Mouse (Mus musculus) megakaryocyte, embryonic 14.5 days (primary cell): Measurements from ENCODE around the gene Maml3. TPM values are rescaled to one million over a fixed set of nuclear protein-coding genes. Genes with fewer than 3 reads are reported as not detected.

Source experiments
- H3K27me3 ChIP-seq: replicated peaks from 2 replicates; pipeline ENCODE3; 2012; ENCODE audit warnings: inconsistent platforms
- H3K36me3 ChIP-seq: replicated peaks from 2 replicates; pipeline ENCODE3; 2012; ENCODE audit warnings: low read length, inconsistent platforms, mixed read lengths
- H3K4me1 ChIP-seq: 2 replicates; pipeline ENCODE4 v1.6.1; 2012; ENCODE audit warnings: inconsistent platforms
- H3K4me3 ChIP-seq: replicated peaks from 2 replicates; pipeline ENCODE3; 2012; ENCODE audit warnings: moderate library complexity, mild to moderate bottlenecking, inconsistent platforms
- H3K9me3 ChIP-seq: 2 replicates; pipeline ENCODE4 v1.6.1; 2012; ENCODE audit warnings: inconsistent platforms
- FLI1 ChIP-seq: IDR thresholded peaks from 2 replicates; pipeline ENCODE4 v1.6.1; 2012; ENCODE audit warnings: low read length, inconsistent platforms, mixed read lengths
- GATA1 ChIP-seq: IDR thresholded peaks from 3 replicates; pipeline ENCODE4 v1.6.1; 2012; ENCODE audit warnings: mixed read lengths, low read length, inconsistent platforms, borderline replicate concordance
- polyA plus RNA-seq: library from polyadenylated mRNA; stranded (reverse); fragments of >175 nt; gene quantifications from 2 replicates; pipeline ENCODE4 v1.2.3, GENCODE M21; 2012; ENCODE audit warnings: low replicate concordance; ENCODE audit not compliant: insufficient read depth

Gene Maml3
- polyA plus RNA-seq, 1 experiment, result 2.4 TPM

GRCm38 (mm10) chr3:51986507-51986906 is 118.4 kb downstream of the Maml3 start:
- no peak overlapping the region for H3K4me3 ChIP-seq
- H3K9me3 ChIP-seq, result no peaks in the 10 kb centered on the region
- TF ChIP-seq FLI1 (no peak), GATA1 (no peak)
- H3K4me1 ChIP-seq, result peaks cover 9% of the 10 kb centered on the region; the same call in 1 of the 2 replicates
- H3K36me3 ChIP-seq, result no peaks in the 10 kb centered on the region
- H3K27me3 ChIP-seq, result no peaks in the 10 kb centered on the region

GRCm38 (mm10) chr3:51981496-51981895 is 123.4 kb downstream of the Maml3 start:
- TF ChIP-seq FLI1, result no peak
- TF ChIP-seq GATA1, result no peak
- Histone ChIP-seq H3K36me3 (no peaks in the 10 kb centered on the region), H3K27me3 (peaks cover 3% of the 10 kb centered on the region), H3K9me3 (no peaks in the 10 kb centered on the region), H3K4me1 (peaks cover 2% of the 10 kb centered on the region; the same call in 1 of the 2 replicates), H3K4me3 (no peak overlapping the region)

- TF ChIP-seq GATA1, result no peak
- no peak for TF ChIP-seq FLI1
- H3K27me3 ChIP-seq, result peaks cover 7% of the 10 kb centered on the region
- no peak overlapping the region for H3K4me3 ChIP-seq
- H3K4me1 ChIP-seq, result peaks cover 9% of the 10 kb centered on the region
- no peaks in the 10 kb centered on the region for H3K36me3 ChIP-seq
- H3K9me3 ChIP-seq, result no peaks in the 10 kb centered on the region
These were observed 127.1 kb downstream of the Maml3 start for GRCm38 (mm10) chr3:51977654-51978352.

GRCm38 (mm10) chr3:51974601-51975000 is 130.3 kb downstream of the Maml3 start:
- Histone ChIP-seq H3K9me3 (no peaks in the 10 kb centered on the region), H3K4me3 (peak overlapping the region; percentile 47), H3K36me3 (no peaks in the 10 kb centered on the region), H3K27me3 (peaks cover 7% of the 10 kb centered on the region), H3K4me1 (peaks cover 9% of the 10 kb centered on the region)
- TF ChIP-seq FLI1, result no peak
- TF ChIP-seq GATA1, result no peak

GRCm38 (mm10) chr3:51974153-51974552 is 130.7 kb downstream of the Maml3 start:
- TF ChIP-seq FLI1 (no peak), GATA1 (no peak)
- Histone ChIP-seq H3K4me1 (peaks cover 9% of the 10 kb centered on the region), H3K27me3 (peaks cover 7% of the 10 kb centered on the region), H3K4me3 (no peak overlapping the region), H3K9me3 (no peaks in the 10 kb centered on the region), H3K36me3 (no peaks in the 10 kb centered on the region)

- H3K36me3 ChIP-seq, result no peaks in the 10 kb centered on the region
- H3K4me1 ChIP-seq, result peaks cover 9% of the 10 kb centered on the region
- no peaks in the 10 kb centered on the region for H3K9me3 ChIP-seq
- no peak overlapping the region for H3K4me3 ChIP-seq
- TF ChIP-seq FLI1, result no peak
- TF ChIP-seq GATA1, result no peak
- H3K27me3 ChIP-seq, result peaks cover 5% of the 10 kb centered on the region
These were observed 132.3 kb downstream of the Maml3 start for GRCm38 (mm10) chr3:51972576-51972975.

- H3K27me3 ChIP-seq, result peaks cover 5% of the 10 kb centered on the region
- H3K4me1 ChIP-seq, result peaks cover 17% of the 10 kb centered on the region
- H3K9me3 ChIP-seq, result no peaks in the 10 kb centered on the region
- H3K4me3 ChIP-seq, result no peak overlapping the region
- H3K36me3 ChIP-seq, result no peaks in the 10 kb centered on the region
- TF ChIP-seq GATA1 (no peak), FLI1 (no peak)
These were observed 134.4 kb downstream of the Maml3 start for GRCm38 (mm10) chr3:51970489-51970888.

GRCm38 (mm10) chr3:51969451-51969850 is 135.4 kb downstream of the Maml3 start:
- H3K4me3 ChIP-seq, result no peak overlapping the region
- H3K27me3 ChIP-seq, result no peaks in the 10 kb centered on the region
- H3K9me3 ChIP-seq, result no peaks in the 10 kb centered on the region
- TF ChIP-seq GATA1 (no peak), FLI1 (no peak)
- H3K4me1 ChIP-seq, result peaks cover 23% of the 10 kb centered on the region
- H3K36me3 ChIP-seq, result no peaks in the 10 kb centered on the region

GRCm38 (mm10) chr3:51965841-51966240 is 139.0 kb downstream of the Maml3 start:
- no peaks in the 10 kb centered on the region for H3K36me3 ChIP-seq
- H3K4me3 ChIP-seq, result no peak overlapping the region
- H3K4me1 ChIP-seq, result peaks cover 35% of the 10 kb centered on the region
- H3K9me3 ChIP-seq, result no peaks in the 10 kb centered on the region
- no peaks in the 10 kb centered on the region for H3K27me3 ChIP-seq
- TF ChIP-seq GATA1, result no peak
- no peak for TF ChIP-seq FLI1

- H3K4me1 ChIP-seq, result peaks cover 35% of the 10 kb centered on the region
- no peaks in the 10 kb centered on the region for H3K36me3 ChIP-seq
- no peaks in the 10 kb centered on the region for H3K9me3 ChIP-seq
- H3K4me3 ChIP-seq, result no peak overlapping the region
- H3K27me3 ChIP-seq, result no peaks in the 10 kb centered on the region
- TF ChIP-seq GATA1 (no peak), FLI1 (no peak)
These were observed 139.4 kb downstream of the Maml3 start for GRCm38 (mm10) chr3:51965436-51965835.

GRCm38 (mm10) chr3:51965008-51965407 is 139.9 kb downstream of the Maml3 start:
- Histone ChIP-seq H3K9me3 (no peaks in the 10 kb centered on the region), H3K4me3 (no peak overlapping the region), H3K4me1 (peaks cover 35% of the 10 kb centered on the region), H3K27me3 (no peaks in the 10 kb centered on the region), H3K36me3 (no peaks in the 10 kb centered on the region)
- TF ChIP-seq GATA1 (no peak), FLI1 (no peak)
